ENCODE assay signal across 22 mouse cellular contexts in genomic region chr4:107589046-107589445, GRCm38 (mm10).
"Had no signal": no experiment of that assay in that cellular context is flagged by ENCODE, and none has a peak within 500 bp of the region (broad histone marks: within the 10 kb centered on the region; RNA-seq: fewer than 3 reads in every experiment).

No protein-coding gene starts in this region.

- ATAC-seq: liver, postnatal 0 days; lung, postnatal 0 days; midbrain, embryonic 16.5 days had no signal

- H3K36me3 ChIP-seq: lung, embryonic 15.5 days; neural tube, embryonic 13.5 days; neural tube, embryonic 15.5 days had no signal

- H3K4me2 ChIP-seq: lung, embryonic 15.5 days; midbrain, embryonic 11.5 days; neural tube, embryonic 13.5 days; neural tube, embryonic 15.5 days had no signal

- H3K27me3 ChIP-seq: lung, embryonic 15.5 days had no signal

- H3K4me3 ChIP-seq: lung, embryonic 15.5 days; megakaryocyte, embryonic 14.5 days; myocyte; neural tube, embryonic 13.5 days; neural tube, embryonic 15.5 days had no signal

- H3K9ac ChIP-seq: liver, postnatal 0 days; lung, embryonic 15.5 days; neural tube, embryonic 13.5 days; neural tube, embryonic 15.5 days had no signal

- H3K9me3 ChIP-seq: lung, embryonic 15.5 days; megakaryocyte, embryonic 14.5 days; neural tube, embryonic 13.5 days; neural tube, embryonic 15.5 days had no signal

- H3K4me1 ChIP-seq: lung, embryonic 15.5 days; megakaryocyte, embryonic 14.5 days had no signal

- H3K27ac ChIP-seq: lung, embryonic 15.5 days; macrophage; neural tube, embryonic 13.5 days; neural tube, embryonic 15.5 days had no signal

- DNase-seq: liver, postnatal 0 days; lung, adult 2 months; lung, postnatal 14 days; lung, postnatal 36 days; midbrain, embryonic 14.5 days; retina, postnatal 1 day; right cerebral cortex, adult 18-20 months; right cerebral cortex, postnatal 25 days; right cerebral cortex, postnatal 4 days; spleen, adult 18-20 months; thymus, adult 18-20 months; thymus, postnatal 14 days; thymus, postnatal 36 days had no signal
